Mouse (Mus musculus) liver, embryonic 14.5 days (tissue): ENCODE measurements around the gene Npy5r. TPM values are rescaled to one million over a fixed set of nuclear protein-coding genes. Genes with fewer than 3 reads are reported as not detected.

Experiments
- ATAC-seq: fragments of 200-750 bp; cut with Nextera tagmentation; 2 replicates; pipeline ENCODE4 v1.8.0; 2017; ENCODE audit warnings: moderate number of reproducible peaks, mild to moderate bottlenecking, moderate library complexity; ENCODE audit not compliant: insufficient read depth
- DNase-seq, 3 experiments: peaks; one replicate each; pipeline ENCODE4 v3.0.0-alpha.2; 2012 to 2013; ENCODE audit warnings: low read depth in 3 of 3, low spot score in 3 of 3
- H3K27ac ChIP-seq: fragments of 300-500 bp; sonication (generic); 2 replicates; pipeline ENCODE4 v1.5.1; 2014; ENCODE audit warnings: moderate library complexity, mild to moderate bottlenecking, control low read depth, inconsistent platforms
- H3K27me3 ChIP-seq: fragments of 300-500 bp; sonication (generic); 2 replicates; pipeline ENCODE4 v1.6.1; 2014; ENCODE audit warnings: mild to moderate bottlenecking, low read length, moderate library complexity; ENCODE audit not compliant: control insufficient read depth, insufficient read depth
- H3K36me3 ChIP-seq: fragments of 300-500 bp; sonication (generic); replicated peaks from 2 replicates; pipeline ENCODE4 v1.6.1; 2014; ENCODE audit warnings: low read depth; ENCODE audit not compliant: control insufficient read depth, insufficient read depth
- H3K4me1 ChIP-seq, 2 experiments: fragments of 200-500 bp in 1 of 2; fragments of 300-500 bp in 1 of 2; sonication (generic) in 1 of 2; replicated peaks; 2 replicates each; pipeline ENCODE4 v1.6.1; 2012 to 2014; ENCODE audit warnings: antibody characterized with exemption in 1 of 2, inconsistent platforms in 1 of 2, low read length in 1 of 2; ENCODE audit not compliant: control insufficient read depth in 2 of 2, insufficient read depth in 2 of 2
- H3K4me2 ChIP-seq: fragments of 300-500 bp; sonication (generic); 2 replicates; pipeline ENCODE4 v1.6.1; 2014; ENCODE audit warnings: low read depth, mild to moderate bottlenecking, control low read depth, moderate library complexity
- H3K4me3 ChIP-seq, 2 experiments: fragments of 200-500 bp in 1 of 2; fragments of 300-500 bp in 1 of 2; sonication (generic) in 1 of 2; 2 replicates each; pipeline ENCODE4 v1.5.1; 2012 to 2014; ENCODE audit warnings: low read depth in 2 of 2, low read length in 2 of 2, mild to moderate bottlenecking in 2 of 2, control low read depth in 1 of 2, inconsistent platforms in 1 of 2, moderate library complexity in 1 of 2; ENCODE audit not compliant: insufficient read depth in 1 of 2
- H3K9ac ChIP-seq: fragments of 300-500 bp; sonication (generic); replicated peaks from 2 replicates; pipeline ENCODE4 v1.6.1; 2014; ENCODE audit warnings: mild to moderate bottlenecking, control low read depth, moderate library complexity
- H3K9me3 ChIP-seq: fragments of 300-500 bp; sonication (generic); 2 replicates; pipeline ENCODE4 v1.6.1; 2016; ENCODE audit warnings: low read length, mixed read lengths; ENCODE audit not compliant: control insufficient read depth
- CTCF ChIP-seq: IDR thresholded peaks from 2 replicates; pipeline ENCODE4 v1.5.1; 2016; ENCODE audit warnings: antibody characterized with exemption, low read depth, control low read depth
- EP300 ChIP-seq: IDR thresholded peaks from 2 replicates; pipeline ENCODE4 v1.6.1; 2016; ENCODE audit warnings: antibody characterized with exemption, low read depth
- WGBS: fragments of 180-500 bp; shearing (Covaris S2); extraction: QIAGEN DNeasy Blood & Tissue Kit; methylation state at CpG from one replicate; pipeline ENCODE4 v1.1.7; 2014; ENCODE audit not compliant: insufficient replicate concordance; 5-methylcytosine and 5-hydroxymethylcytosine counted together
- polyA plus RNA-seq, 2 experiments: library from polyadenylated mRNA; depleted of rRNA in 1 of 2; stranded (reverse) in 1 of 2; unstranded in 1 of 2; fragments of >200 nt; fragmentation: Nextera tagmentation in 1 of 2; extraction: Ambion mirVana in 1 of 2; gene quantifications; 2 replicates each; pipeline versions ENCODE4 v1.2.1 to v1.2.3; 2012 to 2014

Gene Npy5r
- polyA plus RNA-seq, 2 experiments = not detected

- 45% methylated on average over 6 of the region's 6 CpGs for WGBS
- TF ChIP-seq CTCF (no peak), EP300 (no peak)
- Histone ChIP-seq H3K36me3 (no peaks in the 10 kb centered on the region), H3K27ac (no peak overlapping the region), H3K4me2 (no peak overlapping the region), H3K4me3 (no peak overlapping the region), H3K27me3 (peaks cover 7% of the 10 kb centered on the region), H3K9me3 (no peaks in the 10 kb centered on the region), H3K9ac (no peak overlapping the region), H3K4me1 (no peaks in the 10 kb centered on the region)
- ATAC-seq = no peak
- DNase-seq = no peak
Measured at GRCm38 (mm10) chr8:66688395-66688794, 467 bp upstream of the Npy5r start.

GRCm38 (mm10) chr8:66681261-66681660, 6.7 kb downstream of the Npy5r start:
- H3K4me2 ChIP-seq = no peak overlapping the region
- H3K9me3 ChIP-seq = no peaks in the 10 kb centered on the region
- no peaks in the 10 kb centered on the region for H3K4me1 ChIP-seq
- 53% methylated on average over 2 of the region's 2 CpGs for WGBS
- TF ChIP-seq EP300 (no peak), CTCF (no peak)
- no peak for DNase-seq
- H3K36me3 ChIP-seq = no peaks in the 10 kb centered on the region
- no peak overlapping the region for H3K27ac ChIP-seq
- no peak overlapping the region for H3K4me3 ChIP-seq
- no peak for ATAC-seq
- no peak overlapping the region for H3K9ac ChIP-seq
- no peaks in the 10 kb centered on the region for H3K27me3 ChIP-seq

GRCm38 (mm10) chr8:66630721-66631120, 57.2 kb downstream of the Npy5r start:
- H3K4me1 ChIP-seq = no peaks in the 10 kb centered on the region
- H3K4me2 ChIP-seq = no peak overlapping the region
- no peak for TF ChIP-seq EP300
- TF ChIP-seq CTCF = no peak
- DNase-seq = no peak
- no peaks in the 10 kb centered on the region for H3K36me3 ChIP-seq
- no peak overlapping the region for H3K4me3 ChIP-seq
- ATAC-seq = no peak
- 31% methylated on average over 1 of the region's 1 CpGs for WGBS
- no peak overlapping the region for H3K9ac ChIP-seq
- H3K27ac ChIP-seq = no peak overlapping the region
- no peaks in the 10 kb centered on the region for H3K9me3 ChIP-seq
- H3K27me3 ChIP-seq = no peaks in the 10 kb centered on the region

Other genes with a start within 250 kb of the Npy5r start
- gene Tma16, start 201.6 kb downstream of the Npy5r start, polyA plus RNA-seq (2012; rRNA removed) = 2.4 and 4.4 TPM in 2 replicates
- gene Tma16, start 201.6 kb downstream of the Npy5r start, polyA plus RNA-seq (2014; fragmentation: Nextera tagmentation; extraction: Ambion mirVana) = 5.1 and 5.5 TPM in 2 replicates
- gene Tktl2, start 176.4 kb downstream of the Npy5r start, polyA plus RNA-seq (2012; rRNA removed) = not detected in 2 replicates
- not detected in 2 replicates for gene Tktl2, start 176.4 kb downstream of the Npy5r start, polyA plus RNA-seq (2014; fragmentation: Nextera tagmentation; extraction: Ambion mirVana)
- 0.01 and 0.06 TPM in 2 replicates for gene Npy1r, start 9.1 kb upstream of the Npy5r start, polyA plus RNA-seq (2012; rRNA removed)
- gene Npy1r, start 9.1 kb upstream of the Npy5r start, polyA plus RNA-seq (2014; fragmentation: Nextera tagmentation; extraction: Ambion mirVana) = not detected in 2 replicates
- 2.9 and 3.6 TPM in 2 replicates for gene Naf1, start 172.1 kb upstream of the Npy5r start, polyA plus RNA-seq (2012; rRNA removed)
- 1.9 and 2.5 TPM in 2 replicates for gene Naf1, start 172.1 kb upstream of the Npy5r start, polyA plus RNA-seq (2014; fragmentation: Nextera tagmentation; extraction: Ambion mirVana)